Mouse (Mus musculus) midbrain, embryonic 15.5 days (tissue): ENCODE results near the gene Mpped1. TPM values are rescaled to one million over a fixed set of nuclear protein-coding genes. Genes with fewer than 3 reads are reported as not detected.
A peak's percentile ranks its signal among the peaks of the same experiment; 100 is the strongest.

Source experiments
- ATAC-seq: fragments of 200-750 bp; cut with Nextera tagmentation; replicated peaks from 2 replicates; pipeline ENCODE4 v1.8.0; 2017; ENCODE audit warnings: moderate TSS enrichment
- H3K27ac ChIP-seq: fragments of 300-500 bp; sonication (generic); 2 replicates; pipeline ENCODE4 v1.5.1; 2015; ENCODE audit warnings: mild to moderate bottlenecking, inconsistent platforms
- H3K27me3 ChIP-seq: fragments of 300-500 bp; sonication (generic); replicated peaks from 2 replicates; pipeline ENCODE4 v1.6.1; 2015; ENCODE audit warnings: inconsistent platforms
- H3K36me3 ChIP-seq: fragments of 300-500 bp; sonication (generic); replicated peaks from 2 replicates; pipeline ENCODE4 v1.6.1; 2015; ENCODE audit warnings: inconsistent platforms
- H3K4me1 ChIP-seq: fragments of 300-500 bp; sonication (generic); 2 replicates; pipeline ENCODE4 v1.6.1; 2015; ENCODE audit warnings: inconsistent platforms
- H3K4me2 ChIP-seq: fragments of 300-500 bp; sonication (generic); 2 replicates; pipeline ENCODE4 v1.6.1; 2015; ENCODE audit warnings: inconsistent platforms, mild to moderate bottlenecking, moderate library complexity
- H3K4me3 ChIP-seq: fragments of 300-500 bp; sonication (generic); 2 replicates; pipeline ENCODE4 v1.5.1; 2015; ENCODE audit warnings: mild to moderate bottlenecking, inconsistent platforms
- H3K9ac ChIP-seq: fragments of 300-500 bp; sonication (generic); 2 replicates; pipeline ENCODE4 v1.6.1; 2015; ENCODE audit warnings: mild to moderate bottlenecking, inconsistent platforms
- H3K9me3 ChIP-seq: fragments of 300-500 bp; sonication (generic); 2 replicates; pipeline ENCODE4 v1.6.1; 2016; ENCODE audit warnings: inconsistent platforms
- WGBS: fragments of 180-500 bp; shearing (Covaris S2); methylation state at CpG from one replicate; pipeline ENCODE4 v1.1.7; 2015; ENCODE audit warnings: mixed read lengths; 5-methylcytosine and 5-hydroxymethylcytosine counted together
- polyA plus RNA-seq: library from polyadenylated mRNA; unstranded; fragments of >200 nt; fragmentation: Nextera tagmentation; extraction: Ambion mirVana; gene quantifications from 2 replicates; pipeline ENCODE4 v1.2.1, GENCODE M21; 2015

The Mpped1 gene
- polyA plus RNA-seq, 1 experiment from 2014 or later, result 24.8 TPM

- H3K4me1 ChIP-seq, result no peaks in the 10 kb centered on the region
- H3K4me3 ChIP-seq, result no peak overlapping the region
- 63% methylated on average over 5 of the region's 5 CpGs for whole genome bisulfite sequencing
- H3K36me3 ChIP-seq, result no peaks in the 10 kb centered on the region
- no peak overlapping the region for H3K27ac ChIP-seq
- no peaks in the 10 kb centered on the region; the same call in 1 of the 2 replicates for H3K27me3 ChIP-seq
- H3K9me3 ChIP-seq, result no peaks in the 10 kb centered on the region
- H3K4me2 ChIP-seq, result no peak overlapping the region
- no peak overlapping the region for H3K9ac ChIP-seq
- no peak for ATAC-seq
These were observed 6.8 kb upstream of the Mpped1 start for GRCm38 (mm10) chr15:83772460-83772859.

GRCm38 (mm10) chr15:83772953-83773352, 6.3 kb upstream of the Mpped1 start:
- Histone ChIP-seq H3K36me3 (no peaks in the 10 kb centered on the region), H3K9me3 (no peaks in the 10 kb centered on the region), H3K27ac (no peak overlapping the region), H3K9ac (no peak overlapping the region), H3K27me3 (peaks cover 2% of the 10 kb centered on the region), H3K4me3 (no peak overlapping the region), H3K4me2 (no peak overlapping the region), H3K4me1 (no peaks in the 10 kb centered on the region)
- 85% methylated on average over 4 of the region's 4 CpGs for WGBS
- ATAC-seq, result no peak

- Histone ChIP-seq H3K4me1 (peaks cover 3% of the 10 kb centered on the region; the same call in 1 of the 2 replicates), H3K9me3 (no peaks in the 10 kb centered on the region), H3K36me3 (no peaks in the 10 kb centered on the region), H3K27ac (no peak overlapping the region), H3K4me2 (no peak overlapping the region), H3K27me3 (peaks cover 16% of the 10 kb centered on the region), H3K9ac (no peak overlapping the region), H3K4me3 (no peak overlapping the region)
- 76% methylated on average over 4 of the region's 4 CpGs for WGBS
- no peak for ATAC-seq
These were observed 4.3 kb upstream of the Mpped1 start for GRCm38 (mm10) chr15:83774922-83775321.

GRCm38 (mm10) chr15:83776265-83777000, 2.8 kb upstream of the Mpped1 start:
- Histone ChIP-seq H3K36me3 (no peaks in the 10 kb centered on the region), H3K4me1 (peaks cover 15% of the 10 kb centered on the region), H3K9ac (no peak overlapping the region), H3K27me3 (peaks cover 16% of the 10 kb centered on the region), H3K4me3 (no peak overlapping the region), H3K4me2 (no peak overlapping the region), H3K27ac (no peak overlapping the region), H3K9me3 (no peaks in the 10 kb centered on the region)
- no peak for ATAC-seq
- WGBS, result 78% methylated on average over 6 of the region's 6 CpGs

- H3K4me3 ChIP-seq, result no peak overlapping the region
- H3K9ac ChIP-seq, result no peak overlapping the region
- H3K4me2 ChIP-seq, result no peak overlapping the region
- H3K27me3 ChIP-seq, result peaks cover 16% of the 10 kb centered on the region
- peaks cover 15% of the 10 kb centered on the region for H3K4me1 ChIP-seq
- WGBS, result 67% methylated on average over 6 of the region's 6 CpGs
- no peaks in the 10 kb centered on the region for H3K36me3 ChIP-seq
- ATAC-seq, result no peak
- no peaks in the 10 kb centered on the region for H3K9me3 ChIP-seq
- H3K27ac ChIP-seq, result no peak overlapping the region
These were observed 1.8 kb upstream of the Mpped1 start for GRCm38 (mm10) chr15:83777476-83777875.

GRCm38 (mm10) chr15:83779855-83780740, 831 bp downstream of the Mpped1 start:
- H3K36me3 ChIP-seq, result no peaks in the 10 kb centered on the region
- peaks cover 16% of the 10 kb centered on the region for H3K27me3 ChIP-seq
- peak overlapping the region; percentile 97 for H3K4me2 ChIP-seq
- no peaks in the 10 kb centered on the region for H3K9me3 ChIP-seq
- ATAC-seq, result peak; percentile 70
- H3K4me3 ChIP-seq, result peak overlapping the region; percentile 63
- no peak overlapping the region for H3K27ac ChIP-seq
- 3% methylated on average over 44 of the region's 92 CpGs for WGBS
- peak overlapping the region; percentile 61 for H3K9ac ChIP-seq
- peaks cover 15% of the 10 kb centered on the region for H3K4me1 ChIP-seq

GRCm38 (mm10) chr15:83781304-83781703, 2.0 kb downstream of the Mpped1 start:
- Histone ChIP-seq H3K4me2 (peak overlapping the region; percentile 97), H3K4me3 (0 out of 2 replicates have a peak overlapping the region, but pooled peaks have one; percentile 63), H3K27me3 (peaks cover 16% of the 10 kb centered on the region), H3K27ac (no peak overlapping the region), H3K4me1 (peaks cover 15% of the 10 kb centered on the region), H3K9ac (no peak overlapping the region), H3K36me3 (no peaks in the 10 kb centered on the region), H3K9me3 (no peaks in the 10 kb centered on the region)
- ATAC-seq, result no peak
- 67% methylated on average over 11 of the region's 11 CpGs for WGBS

- Histone ChIP-seq H3K27me3 (peaks cover 16% of the 10 kb centered on the region), H3K9ac (no peak overlapping the region), H3K4me1 (peaks cover 15% of the 10 kb centered on the region), H3K4me3 (no peak overlapping the region), H3K36me3 (no peaks in the 10 kb centered on the region), H3K4me2 (no peak overlapping the region), H3K9me3 (no peaks in the 10 kb centered on the region), H3K27ac (no peak overlapping the region)
- no peak for ATAC-seq
- whole genome bisulfite sequencing, result 47% methylated on average over 9 of the region's 9 CpGs
These were observed 3.0 kb downstream of the Mpped1 start for GRCm38 (mm10) chr15:83782284-83782683.

GRCm38 (mm10) chr15:83784772-83785171, 5.5 kb downstream of the Mpped1 start:
- no peak overlapping the region for H3K9ac ChIP-seq
- WGBS, result 67% methylated on average over 9 of the region's 9 CpGs
- no peak overlapping the region for H3K27ac ChIP-seq
- ATAC-seq, result no peak
- no peak overlapping the region for H3K4me2 ChIP-seq
- no peaks in the 10 kb centered on the region for H3K36me3 ChIP-seq
- H3K4me3 ChIP-seq, result no peak overlapping the region
- no peaks in the 10 kb centered on the region for H3K9me3 ChIP-seq
- no peaks in the 10 kb centered on the region; the same call in 1 of the 2 replicates for H3K27me3 ChIP-seq
- H3K4me1 ChIP-seq, result peaks cover 11% of the 10 kb centered on the region

- no peak for ATAC-seq
- WGBS, result 78% methylated on average over 9 of the region's 9 CpGs
- H3K9me3 ChIP-seq, result no peaks in the 10 kb centered on the region
- no peaks in the 10 kb centered on the region for H3K27me3 ChIP-seq
- H3K4me3 ChIP-seq, result no peak overlapping the region
- no peak overlapping the region for H3K9ac ChIP-seq
- H3K4me2 ChIP-seq, result no peak overlapping the region
- H3K4me1 ChIP-seq, result no peaks in the 10 kb centered on the region
- H3K27ac ChIP-seq, result no peak overlapping the region
- no peaks in the 10 kb centered on the region for H3K36me3 ChIP-seq
These were observed 9.8 kb downstream of the Mpped1 start for GRCm38 (mm10) chr15:83789046-83789445.

GRCm38 (mm10) chr15:83796924-83797323, 17.7 kb downstream of the Mpped1 start:
- 39% methylated on average over 7 of the region's 7 CpGs for WGBS
- Histone ChIP-seq H3K27me3 (no peaks in the 10 kb centered on the region), H3K27ac (peak overlapping the region; percentile 3)

GRCm38 (mm10) chr15:83798964-83799363, 19.7 kb downstream of the Mpped1 start:
- Histone ChIP-seq H3K4me3 (no peak overlapping the region), H3K9ac (no peak overlapping the region), H3K27me3 (no peaks in the 10 kb centered on the region), H3K27ac (no peak overlapping the region), H3K9me3 (no peaks in the 10 kb centered on the region), H3K4me2 (no peak overlapping the region), H3K4me1 (peaks cover 12% of the 10 kb centered on the region), H3K36me3 (no peaks in the 10 kb centered on the region)
- WGBS, result 81% methylated on average over 11 of the region's 11 CpGs
- ATAC-seq, result no peak

More at GRCm38 (mm10) chr15:83796924-83797323, 17.7 kb downstream of the Mpped1 start:
- H3K4me2 ChIP-seq, result no peak overlapping the region
- H3K9me3 ChIP-seq, result no peaks in the 10 kb centered on the region
- H3K4me3 ChIP-seq, result no peak overlapping the region
- ATAC-seq, result no peak
- no peak overlapping the region for H3K9ac ChIP-seq
- H3K36me3 ChIP-seq, result no peaks in the 10 kb centered on the region
- H3K4me1 ChIP-seq, result peaks cover 12% of the 10 kb centered on the region
